Mouse (Mus musculus) stomach, postnatal 0 days (tissue): ENCODE data around the gene Pld4. TPM values are rescaled to one million over a fixed set of nuclear protein-coding genes. Genes with fewer than 3 reads are reported as not detected.

Experiments
- ATAC-seq: fragments of 200-750 bp; cut with Nextera tagmentation; 2 replicates; pipeline ENCODE4 v1.8.0; 2017; ENCODE audit not compliant: low FRiP score, low TSS enrichment
- DNase-seq: peaks from one replicate; pipeline ENCODE4 v3.0.0-alpha.2; 2016; ENCODE audit warnings: low spot score
- H3K27ac ChIP-seq: fragments of 300-500 bp; sonication (generic); replicated peaks from 2 replicates; pipeline ENCODE4 v1.5.1; 2014; ENCODE audit warnings: mild to moderate bottlenecking, control low read depth
- H3K27me3 ChIP-seq: fragments of 300-500 bp; sonication (generic); 2 replicates; pipeline ENCODE4 v1.6.1; 2014; ENCODE audit warnings: low read length; ENCODE audit not compliant: control insufficient read depth, insufficient read depth
- H3K36me3 ChIP-seq: fragments of 300-500 bp; sonication (generic); 2 replicates; pipeline ENCODE4 v1.6.1; 2014; ENCODE audit warnings: low read length, mixed read lengths; ENCODE audit not compliant: control insufficient read depth, insufficient read depth
- H3K4me1 ChIP-seq: fragments of 300-500 bp; sonication (generic); replicated peaks from 2 replicates; pipeline ENCODE4 v1.6.1; 2014; ENCODE audit warnings: antibody characterized with exemption; ENCODE audit not compliant: control insufficient read depth, insufficient read depth
- H3K4me2 ChIP-seq: fragments of 300-500 bp; sonication (generic); replicated peaks from 2 replicates; pipeline ENCODE4 v1.6.1; 2014; ENCODE audit warnings: low read depth, mild to moderate bottlenecking, control low read depth, moderate library complexity
- H3K4me3 ChIP-seq: fragments of 300-500 bp; sonication (generic); 2 replicates; pipeline ENCODE4 v1.5.1; 2014; ENCODE audit warnings: low read depth, low read length, control low read depth
- H3K9ac ChIP-seq: fragments of 300-500 bp; sonication (generic); 2 replicates; pipeline ENCODE4 v1.6.1; 2014; ENCODE audit warnings: mild to moderate bottlenecking, low read length, control low read depth, mixed read lengths
- H3K9me3 ChIP-seq: fragments of 300-500 bp; sonication (generic); 2 replicates; pipeline ENCODE4 v1.6.1; 2016; ENCODE audit warnings: low read length; ENCODE audit not compliant: control insufficient read depth
- CTCF ChIP-seq: IDR thresholded peaks from 2 replicates; pipeline ENCODE4 v1.5.1; 2016; ENCODE audit warnings: antibody characterized with exemption, low read depth, mild to moderate bottlenecking, moderate library complexity
- EP300 ChIP-seq: optimal IDR thresholded peaks from 2 replicates; pipeline ENCODE3; 2016; ENCODE audit warnings: antibody characterized with exemption
- WGBS: fragments of 180-500 bp; shearing (Covaris S2); extraction: QIAGEN DNeasy Blood & Tissue Kit; methylation state at CpG from one replicate; pipeline ENCODE4 v1.1.7; 2014; 5-methylcytosine and 5-hydroxymethylcytosine counted together
- polyA plus RNA-seq: library from polyadenylated mRNA; unstranded; fragments of >200 nt; fragmentation: Nextera tagmentation; extraction: Ambion mirVana; gene quantifications from 2 replicates; pipeline ENCODE4 v1.2.1, GENCODE M21; 2015

The Pld4 gene
- polyA plus RNA-seq, 1 experiment from 2014 or later: 9.8 TPM

- DNase-seq: peak; percentile 73
- WGBS: 4% methylated on average over 44 of the region's 69 CpGs
- peak within 1 kb of the TSS; percentile 95 for H3K4me2 ChIP-seq
- no peaks in the 10 kb centered on the region for H3K27me3 ChIP-seq
- H3K36me3 ChIP-seq: no peaks in the 10 kb centered on the region
- H3K27ac ChIP-seq: no peak within 1 kb of the TSS
- H3K9me3 ChIP-seq: no peaks in the 10 kb centered on the region
- H3K4me1 ChIP-seq: peaks cover 10% of the 10 kb centered on the region
- H3K4me3 ChIP-seq: peak within 1 kb of the TSS; percentile 44
- H3K9ac ChIP-seq: peak within 1 kb of the TSS; percentile 58; the same call in 1 of the 2 replicates
- TF ChIP-seq EP300: no peak
- TF ChIP-seq CTCF: no peak
- peak; percentile 19; the same call in 1 of the 2 replicates for ATAC-seq
Observed at GRCm38 (mm10) chr12:112801864-112802846, 41.7 kb downstream of the Pld4 start, which contains the start of gene Ahnak2. Ahnak2 (minus strand) TSS chr12:112802657.

GRCm38 (mm10) chr12:112802917-112803316 lies 42.5 kb downstream of the Pld4 start:
- WGBS: 35% methylated on average over 3 of the region's 3 CpGs
- ATAC-seq (no peak), DNase-seq (no peak)
- H3K4me3 ChIP-seq: no peak overlapping the region
- H3K27me3 ChIP-seq: no peaks in the 10 kb centered on the region
- no peak overlapping the region for H3K27ac ChIP-seq
- H3K4me2 ChIP-seq: no peak overlapping the region
- H3K36me3 ChIP-seq: no peaks in the 10 kb centered on the region
- no peaks in the 10 kb centered on the region for H3K9me3 ChIP-seq
- no peak for TF ChIP-seq EP300
- no peak for TF ChIP-seq CTCF
- no peak overlapping the region for H3K9ac ChIP-seq
- peaks cover 6% of the 10 kb centered on the region; the same call in 1 of the 2 replicates for H3K4me1 ChIP-seq

GRCm38 (mm10) chr12:112804046-112804445 lies 43.6 kb downstream of the Pld4 start:
- H3K9ac ChIP-seq: no peak overlapping the region; the same call in 1 of the 2 replicates
- TF ChIP-seq CTCF (no peak), EP300 (no peak)
- H3K4me1 ChIP-seq: peaks cover 2% of the 10 kb centered on the region; the same call in 1 of the 2 replicates
- H3K4me3 ChIP-seq: no peak overlapping the region
- ATAC-seq: no peak
- DNase-seq: no peak
- no peaks in the 10 kb centered on the region for H3K27me3 ChIP-seq
- H3K27ac ChIP-seq: no peak overlapping the region
- H3K9me3 ChIP-seq: no peaks in the 10 kb centered on the region
- H3K36me3 ChIP-seq: no peaks in the 10 kb centered on the region
- no peak overlapping the region for H3K4me2 ChIP-seq
- WGBS: 34% methylated on average over 13 of the region's 13 CpGs

GRCm38 (mm10) chr12:112806044-112806443 lies 45.6 kb downstream of the Pld4 start:
- no peak overlapping the region for H3K4me3 ChIP-seq
- no peaks in the 10 kb centered on the region for H3K9me3 ChIP-seq
- no peak overlapping the region for H3K4me2 ChIP-seq
- DNase-seq (no peak), ATAC-seq (no peak)
- H3K27me3 ChIP-seq: no peaks in the 10 kb centered on the region
- no peak overlapping the region for H3K9ac ChIP-seq
- WGBS: 65% methylated on average over 6 of the region's 6 CpGs
- no peak for TF ChIP-seq EP300
- TF ChIP-seq CTCF: no peak
- H3K4me1 ChIP-seq: 0 out of 2 replicates have a peak, but pooled peaks cover 2% of the 10 kb centered on the region
- H3K36me3 ChIP-seq: no peaks in the 10 kb centered on the region
- H3K27ac ChIP-seq: no peak overlapping the region

- H3K9me3 ChIP-seq: no peaks in the 10 kb centered on the region
- no peak overlapping the region for H3K9ac ChIP-seq
- H3K4me1 ChIP-seq: no peaks in the 10 kb centered on the region
- ATAC-seq (no peak), DNase-seq (no peak)
- H3K4me2 ChIP-seq: no peak overlapping the region
- H3K4me3 ChIP-seq: no peak overlapping the region
- H3K36me3 ChIP-seq: no peaks in the 10 kb centered on the region; the same call in 1 of the 2 replicates
- H3K27me3 ChIP-seq: no peaks in the 10 kb centered on the region
- H3K27ac ChIP-seq: no peak overlapping the region
- 86% methylated on average over 4 of the region's 4 CpGs for WGBS
- TF ChIP-seq CTCF (no peak), EP300 (no peak)
Observed at GRCm38 (mm10) chr12:112807796-112808195, 47.3 kb downstream of the Pld4 start.
